Mouse (Mus musculus) lung, embryonic 16.5 days (tissue): ENCODE results near the gene Gmeb2. TPM values are rescaled to one million over a fixed set of nuclear protein-coding genes. Genes with fewer than 3 reads are reported as not detected.
A peak's percentile ranks its signal among the peaks of the same experiment; 100 is the strongest.

Experiments
- ATAC-seq: fragments of 200-750 bp; cut with Nextera tagmentation; 2 replicates; pipeline ENCODE4 v1.8.0; 2017; ENCODE audit warnings: low read depth, mild to moderate bottlenecking, moderate library complexity
- H3K27ac ChIP-seq: fragments of 300-500 bp; sonication (generic); 2 replicates; pipeline ENCODE4 v1.5.1; 2014; ENCODE audit warnings: mild to moderate bottlenecking, control low read depth, low read length
- H3K27me3 ChIP-seq: fragments of 300-500 bp; sonication (generic); 2 replicates; pipeline ENCODE4 v1.6.1; 2014; ENCODE audit warnings: low read depth, low read length, mixed read lengths; ENCODE audit not compliant: control insufficient read depth, insufficient read depth
- H3K36me3 ChIP-seq: fragments of 300-500 bp; sonication (generic); 2 replicates; pipeline ENCODE4 v1.6.1; 2014; ENCODE audit warnings: low read length; ENCODE audit not compliant: control insufficient read depth, insufficient read depth
- H3K4me1 ChIP-seq: fragments of 300-500 bp; sonication (generic); replicated peaks from 2 replicates; pipeline ENCODE4 v1.6.1; 2014; ENCODE audit warnings: low read length, mixed read lengths; ENCODE audit not compliant: control insufficient read depth, insufficient read depth
- H3K4me2 ChIP-seq: fragments of 300-500 bp; sonication (generic); 2 replicates; pipeline ENCODE4 v1.6.1; 2014; ENCODE audit warnings: low read depth, low read length, control low read depth
- H3K4me3 ChIP-seq: fragments of 300-500 bp; sonication (generic); 2 replicates; pipeline ENCODE4 v1.5.1; 2014; ENCODE audit warnings: mild to moderate bottlenecking, low read length, control low read depth
- H3K9ac ChIP-seq: fragments of 300-500 bp; sonication (generic); 2 replicates; pipeline ENCODE4 v1.6.1; 2014; ENCODE audit warnings: low read length, control low read depth
- H3K9me3 ChIP-seq: fragments of 300-500 bp; sonication (generic); 2 replicates; pipeline ENCODE4 v1.6.1; 2016; ENCODE audit warnings: low read length; ENCODE audit not compliant: control insufficient read depth
- WGBS: fragments of 180-500 bp; shearing (Covaris S2); extraction: QIAGEN DNeasy Blood & Tissue Kit; methylation state at CpG from one replicate; pipeline ENCODE4 v1.1.7; 2014; 5-methylcytosine and 5-hydroxymethylcytosine counted together
- polyA plus RNA-seq: library from polyadenylated mRNA; unstranded; fragments of >200 nt; fragmentation: Nextera tagmentation; extraction: Ambion mirVana; gene quantifications from 2 replicates; pipeline ENCODE4 v1.2.1, GENCODE M21; 2015

Gene Gmeb2
- polyA plus RNA-seq, 1 experiment from 2014 or later = 14.3 TPM

DNA sequence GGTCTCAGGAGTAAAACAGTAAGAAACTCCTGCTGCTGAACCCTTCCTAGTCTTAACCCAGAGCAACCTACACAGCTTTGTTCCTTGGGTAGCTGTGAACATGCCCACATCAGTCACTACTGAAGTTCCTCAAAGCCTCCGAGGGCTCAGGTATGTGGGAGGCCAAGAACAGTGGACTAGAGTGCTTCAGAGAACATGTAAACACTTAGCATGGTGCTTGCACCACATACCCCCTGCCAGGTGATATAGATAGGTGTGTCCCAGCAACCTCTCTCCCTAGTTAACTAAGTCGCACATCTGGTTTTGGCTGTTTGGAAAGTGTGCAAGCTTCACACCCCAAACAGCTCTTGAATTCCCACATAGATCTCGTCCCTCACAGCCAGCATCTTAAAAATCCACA lies 86.2 kb downstream of the Gmeb2 start:
- no peak overlapping the region for H3K9ac ChIP-seq
- no peaks in the 10 kb centered on the region for H3K4me1 ChIP-seq
- no peak overlapping the region for H3K4me3 ChIP-seq
- H3K4me2 ChIP-seq = no peak overlapping the region
- H3K9me3 ChIP-seq = no peaks in the 10 kb centered on the region
- no peaks in the 10 kb centered on the region for H3K27me3 ChIP-seq
- WGBS = 37% methylated on average over 3 of the region's 3 CpGs
- no peaks in the 10 kb centered on the region for H3K36me3 ChIP-seq
- peak; percentile 48; the same call in 1 of the 2 replicates for ATAC-seq
- H3K27ac ChIP-seq = no peak overlapping the region

Other genes starting within 250 kb of the Gmeb2 start
- gene Chrna4, start 244.5 kb downstream of the Gmeb2 start, polyA plus RNA-seq = 0.45 and 0.46 TPM in 2 replicates
- 0.10 and 0.29 TPM in 2 replicates for gene Kcnq2, start 152.7 kb downstream of the Gmeb2 start, polyA plus RNA-seq
- 0.16 and 0.20 TPM in 2 replicates for gene Eef1a2, start 131.0 kb downstream of the Gmeb2 start, polyA plus RNA-seq
- gene Ppdpf, start 100.8 kb downstream of the Gmeb2 start, polyA plus RNA-seq = 292 and 303 TPM in 2 replicates
- gene Ptk6, start 85.2 kb downstream of the Gmeb2 start, polyA plus RNA-seq = 0.04 and 0.05 TPM in 2 replicates
- 0.34 and 0.58 TPM in 2 replicates for gene Srms, start 74.8 kb downstream of the Gmeb2 start, polyA plus RNA-seq
- 0.35 and 0.43 TPM in 2 replicates for gene Fndc11, start 68.0 kb downstream of the Gmeb2 start, polyA plus RNA-seq
- gene Helz2, start 46.0 kb downstream of the Gmeb2 start, polyA plus RNA-seq = 3.0 and 3.4 TPM in 2 replicates
- 4.8 and 9.3 TPM in 2 replicates for gene Stmn3, start 26.5 kb upstream of the Gmeb2 start, polyA plus RNA-seq
- 47.2 and 47.8 TPM in 2 replicates for gene Rtel1, start 31.7 kb upstream of the Gmeb2 start, polyA plus RNA-seq
- gene Zgpat, start 76.9 kb upstream of the Gmeb2 start, polyA plus RNA-seq = 39.2 and 39.4 TPM in 2 replicates
- gene Arfrp1, start 77.4 kb upstream of the Gmeb2 start, polyA plus RNA-seq = 60.8 and 62.0 TPM in 2 replicates
- gene Lime1, start 92.0 kb upstream of the Gmeb2 start, polyA plus RNA-seq = 20.7 and 24.0 TPM in 2 replicates
- gene Zbtb46, start 171.4 kb upstream of the Gmeb2 start, polyA plus RNA-seq = 15.2 and 15.4 TPM in 2 replicates
- 0.14 and 0.35 TPM in 2 replicates for gene Abhd16b, start 205.2 kb upstream of the Gmeb2 start, polyA plus RNA-seq
- gene Tpd52l2, start 209.1 kb upstream of the Gmeb2 start, polyA plus RNA-seq = 167 and 169 TPM in 2 replicates
- 82.0 and 82.1 TPM in 2 replicates for gene Dnajc5, start 232.4 kb upstream of the Gmeb2 start, polyA plus RNA-seq